ENCODE assay signal across 8 mouse cellular contexts in the genomic region with DNA sequence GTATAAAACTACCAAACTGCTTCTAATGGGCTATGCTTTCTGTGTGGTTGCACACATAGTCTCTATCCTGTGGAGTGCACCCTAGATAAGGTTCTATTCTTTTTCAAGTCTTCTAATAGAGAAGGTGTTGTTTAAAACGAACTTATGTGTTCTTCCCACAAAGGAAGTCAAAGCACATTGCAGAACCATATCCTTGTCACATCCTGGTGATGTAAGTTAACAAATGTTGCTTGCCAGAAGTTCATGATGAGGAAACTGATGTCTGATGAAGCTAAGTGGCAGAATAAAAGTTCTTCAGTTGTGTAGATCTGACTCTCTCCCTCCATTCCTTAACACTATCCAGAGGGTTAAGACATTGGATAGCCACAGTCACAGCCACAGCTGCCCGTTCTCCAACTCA.
"Had no signal": no experiment of that assay in that cellular context is flagged by ENCODE, and none has a peak within 500 bp of the region (broad histone marks: within the 10 kb centered on the region; RNA-seq: fewer than 3 reads in every experiment).

No protein-coding gene starts in this region.

- DNase-seq: lung, adult 18-20 months; lung, postnatal 4 days; right cerebral cortex, postnatal 25 days; right cerebral cortex, postnatal 4 days; thymus, adult 2 months; thymus, postnatal 25 days; thymus, postnatal 4 days had no signal

- ATAC-seq: midbrain, embryonic 16.5 days had no signal
